In genomic region chr2:76368861-76369660, GRCm38 (mm10) we compare ENCODE assay signal across 1 mouse cellular context.
TF ChIP-seq lines count a peak whose summit lies in the region.

No protein-coding gene starts in this region.

TF ChIP-seq in CH12.LX, 34 proteins besides CTCF, POLR2A, EP300 and RAD21 (continued from another document):
- TF ChIP-seq CHD2 (IDR thresholded peaks at IDR 0.05; ENCODE audit: low read length) (no peak), ZNF384 (IDR thresholded peaks at IDR 0.05; ENCODE audit: low read depth, low read length) (peak; percentile 73), ZKSCAN1 (IDR thresholded peaks at IDR 0.05; ENCODE audit: borderline replicate concordance, low read depth, low read length) (no peak)
